Mouse (Mus musculus): Measurements from ENCODE around the gene Mcm3. TPM values are rescaled to one million over a fixed set of nuclear protein-coding genes. Genes with fewer than 3 reads are reported as not detected.
"Not testable (repeated sequence)": the region's sequence is repeated elsewhere in the genome, so short reads cannot be mapped to it uniquely, and the experiment has no call there.

Gene Mcm3
- polyA plus RNA-seq, 1 experiment: not detected

DNA sequence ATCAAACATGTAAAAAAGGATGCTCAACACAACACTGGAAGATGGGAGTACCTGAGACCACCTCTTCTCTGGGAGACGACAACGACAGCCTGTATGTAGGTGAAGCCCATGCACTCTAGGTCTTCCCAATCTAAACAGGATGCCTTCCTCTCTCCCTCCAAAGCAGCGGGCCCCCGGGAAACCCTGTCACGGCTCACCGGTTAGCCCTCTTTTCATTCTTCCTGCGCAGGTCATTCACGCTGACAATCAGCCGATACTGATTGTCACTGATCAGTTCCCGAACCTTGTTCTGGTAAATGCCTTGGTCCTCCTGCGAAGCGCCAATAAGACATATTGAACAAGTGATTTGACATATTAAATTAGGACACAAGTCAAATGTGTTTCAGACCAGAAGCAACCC, 2.5 kb downstream of the Mcm3 start:
- Histone ChIP-seq H3K4me1 (ENCODE audit: control insufficient read depth, insufficient read depth, low read length) (no peaks in the 10 kb centered on the region), H3K4me3 (ENCODE audit: insufficient read depth, low read depth, low read length) (no peak overlapping the region), H3K27ac (ENCODE audit: insufficient read depth, low read depth, low read length) (no peak overlapping the region)
- WGBS: 59% methylated on average over 12 of the region's 12 CpGs
- TF ChIP-seq CTCF (IDR thresholded peaks at IDR 0.05; ENCODE audit: insufficient read depth, low read depth, low read length) (no peak), POLR2A (IDR thresholded peaks at IDR 0.05; ENCODE audit: insufficient read depth, low read depth, low read length) (no peak)

DNA sequence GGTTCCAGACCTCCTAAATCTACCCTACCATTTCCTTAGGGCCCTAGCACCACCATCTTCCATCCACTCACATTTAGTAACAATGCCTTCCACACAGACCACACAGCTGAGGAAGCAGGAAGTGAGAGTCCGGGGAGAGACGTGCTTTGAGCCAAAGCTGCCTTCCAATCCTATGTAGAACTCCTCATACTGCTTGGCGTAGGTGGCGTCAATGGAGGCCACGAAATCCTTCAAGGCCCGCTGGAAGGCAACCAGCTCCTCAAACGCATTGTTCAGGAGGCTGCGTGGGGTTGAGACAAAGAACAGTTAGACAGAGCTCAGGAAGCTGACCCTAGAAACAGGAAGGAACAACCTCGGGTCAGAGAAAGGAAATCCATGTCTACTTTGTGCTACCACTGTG, 2.9 kb downstream of the Mcm3 start:
- no peaks in the 10 kb centered on the region for H3K4me1 ChIP-seq (ENCODE audit: control insufficient read depth, insufficient read depth, low read length)
- WGBS: 77% methylated on average over 9 of the region's 9 CpGs
- H3K27ac ChIP-seq (ENCODE audit: insufficient read depth, low read depth, low read length): no peak overlapping the region
- no peak overlapping the region for H3K4me3 ChIP-seq (ENCODE audit: insufficient read depth, low read depth, low read length)
- TF ChIP-seq POLR2A (IDR thresholded peaks at IDR 0.05; ENCODE audit: insufficient read depth, low read depth, low read length) (no peak), CTCF (IDR thresholded peaks at IDR 0.05; ENCODE audit: insufficient read depth, low read depth, low read length) (no peak)

GRCm38 (mm10) chr1:20814521-20814920, 5.6 kb downstream of the Mcm3 start:
- TF ChIP-seq CTCF (IDR thresholded peaks at IDR 0.05; ENCODE audit: insufficient read depth, low read depth, low read length) (no peak), POLR2A (IDR thresholded peaks at IDR 0.05; ENCODE audit: insufficient read depth, low read depth, low read length) (no peak)
- WGBS: 94% methylated on average over 8 of the region's 8 CpGs
- Histone ChIP-seq H3K4me3 (ENCODE audit: insufficient read depth, low read depth, low read length) (no peak overlapping the region), H3K4me1 (ENCODE audit: control insufficient read depth, insufficient read depth, low read length) (no peaks in the 10 kb centered on the region), H3K27ac (ENCODE audit: insufficient read depth, low read depth, low read length) (no peak overlapping the region)

DNA sequence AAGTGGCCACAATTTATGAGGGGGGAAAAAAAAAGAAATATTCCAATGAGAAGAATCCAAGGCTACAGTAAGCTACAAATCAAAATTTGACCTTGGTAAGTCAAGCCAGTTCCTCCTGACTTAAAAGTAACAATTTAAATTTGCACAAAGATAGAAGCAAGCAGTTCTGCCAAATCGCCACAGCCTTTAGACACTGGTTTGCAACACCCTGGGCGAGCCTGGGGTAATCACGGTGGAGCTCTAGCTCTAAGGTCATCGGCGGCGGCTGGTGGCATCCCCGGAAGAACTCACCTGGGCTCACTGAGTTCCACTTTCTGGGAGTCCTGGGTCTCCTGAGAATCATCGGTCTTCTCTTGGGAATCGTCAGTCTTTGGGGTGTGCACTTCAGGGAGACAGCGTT, 15.6 kb downstream of the Mcm3 start:
- WGBS: 97% methylated on average over 10 of the region's 10 CpGs

DNA sequence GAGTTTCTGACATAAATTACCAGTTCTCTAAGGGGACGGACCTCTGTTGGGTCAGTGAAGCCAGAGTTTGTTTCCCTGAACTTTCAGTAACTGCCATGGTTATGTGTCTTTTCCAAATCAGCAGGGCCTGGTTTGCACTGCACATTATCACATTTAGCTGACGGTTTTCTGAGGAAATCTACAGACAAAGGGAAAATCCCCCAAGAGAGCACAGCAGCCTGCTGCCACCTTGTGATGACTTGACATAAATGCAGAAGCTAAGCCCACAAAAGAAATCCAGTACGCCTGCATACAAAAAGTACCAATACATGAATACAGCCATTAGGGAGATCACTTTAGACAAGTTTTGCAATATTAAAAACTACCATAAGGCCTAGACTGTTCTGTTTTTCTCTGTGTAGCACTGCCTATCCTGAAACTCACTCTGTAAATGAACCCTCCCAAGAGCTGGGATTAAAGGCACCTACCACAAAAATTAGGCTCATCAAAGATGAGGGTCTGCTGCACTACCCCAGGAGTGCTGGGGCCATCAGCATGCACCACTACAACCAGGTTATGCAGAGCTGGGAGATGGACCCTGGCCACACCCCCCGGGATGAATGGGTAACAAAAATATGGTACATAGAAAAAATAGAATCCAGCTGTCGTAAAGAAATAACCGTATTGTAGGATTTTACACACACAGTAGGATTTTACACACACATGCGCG, 18.3 kb downstream of the Mcm3 start:
- Histone ChIP-seq H3K4me1 (ENCODE audit: control insufficient read depth, insufficient read depth, low read length) (no peaks in the 10 kb centered on the region), H3K4me3 (ENCODE audit: insufficient read depth, low read depth, low read length) (no peak overlapping the region), H3K27ac (ENCODE audit: insufficient read depth, low read depth, low read length) (no peak overlapping the region)
- TF ChIP-seq CTCF (IDR thresholded peaks at IDR 0.05; ENCODE audit: insufficient read depth, low read depth, low read length) (no peak), POLR2A (IDR thresholded peaks at IDR 0.05; ENCODE audit: insufficient read depth, low read depth, low read length) (no peak)
- WGBS: 73% methylated on average over 8 of the region's 8 CpGs

More for the DNA sequence above, 15.6 kb downstream of the Mcm3 start:
- Histone ChIP-seq H3K27ac (ENCODE audit: insufficient read depth, low read depth, low read length) (no peak overlapping the region), H3K4me3 (ENCODE audit: insufficient read depth, low read depth, low read length) (no peak overlapping the region), H3K4me1 (ENCODE audit: control insufficient read depth, insufficient read depth, low read length) (no peaks in the 10 kb centered on the region)
- no peak for TF ChIP-seq CTCF (IDR thresholded peaks at IDR 0.05; ENCODE audit: insufficient read depth, low read depth, low read length)
- no peak for TF ChIP-seq POLR2A (IDR thresholded peaks at IDR 0.05; ENCODE audit: insufficient read depth, low read depth, low read length)

- Histone ChIP-seq H3K4me1 (ENCODE audit: control insufficient read depth, insufficient read depth, low read length) (no peaks in the 10 kb centered on the region), H3K4me3 (ENCODE audit: insufficient read depth, low read depth, low read length) (no peak overlapping the region), H3K27ac (ENCODE audit: insufficient read depth, low read depth, low read length) (no peak overlapping the region)
- WGBS: 95% methylated on average over 2 of the region's 2 CpGs
- no peak for TF ChIP-seq CTCF (IDR thresholded peaks at IDR 0.05; ENCODE audit: insufficient read depth, low read depth, low read length)
- no peak for TF ChIP-seq POLR2A (IDR thresholded peaks at IDR 0.05; ENCODE audit: insufficient read depth, low read depth, low read length)
Observed at GRCm38 (mm10) chr1:20801275-20801674, 18.8 kb downstream of the Mcm3 start.

- H3K4me1 ChIP-seq (ENCODE audit: control insufficient read depth, insufficient read depth, low read length): no peaks in the 10 kb centered on the region
- no peak overlapping the region for H3K27ac ChIP-seq (ENCODE audit: insufficient read depth, low read depth, low read length)
- no peak for TF ChIP-seq CTCF (IDR thresholded peaks at IDR 0.05; ENCODE audit: insufficient read depth, low read depth, low read length)
- no peak for TF ChIP-seq POLR2A (IDR thresholded peaks at IDR 0.05; ENCODE audit: insufficient read depth, low read depth, low read length)
- 96% methylated on average over 5 of the region's 5 CpGs for WGBS
- H3K4me3 ChIP-seq (ENCODE audit: insufficient read depth, low read depth, low read length): no peak overlapping the region
Observed at GRCm38 (mm10) chr1:20795178-20795577, 24.9 kb downstream of the Mcm3 start.

DNA sequence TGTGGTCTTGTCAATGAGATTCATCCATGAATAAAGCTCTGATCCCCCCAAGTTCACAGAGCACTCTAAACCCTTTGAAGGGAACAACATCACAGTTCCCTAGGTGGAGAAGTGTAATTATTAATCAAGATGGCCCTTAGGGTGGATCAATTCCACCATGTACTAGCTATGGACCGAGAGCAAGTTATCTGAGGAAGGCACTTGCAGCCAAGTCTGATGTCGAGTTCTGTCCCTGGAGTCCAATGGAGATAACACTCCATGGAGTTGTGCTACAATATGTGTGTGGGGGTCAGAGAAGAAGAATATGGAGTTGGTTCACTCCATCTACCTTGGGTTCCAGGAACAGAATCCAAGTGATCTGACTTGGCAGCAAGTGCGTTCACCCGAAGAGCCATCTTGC, 25.4 kb downstream of the Mcm3 start:
- Histone ChIP-seq H3K4me1 (ENCODE audit: control insufficient read depth, insufficient read depth, low read length) (no peaks in the 10 kb centered on the region), H3K27ac (ENCODE audit: insufficient read depth, low read depth, low read length) (no peak overlapping the region), H3K4me3 (ENCODE audit: insufficient read depth, low read depth, low read length) (no peak overlapping the region)
- TF ChIP-seq POLR2A (IDR thresholded peaks at IDR 0.05; ENCODE audit: insufficient read depth, low read depth, low read length) (no peak), CTCF (IDR thresholded peaks at IDR 0.05; ENCODE audit: insufficient read depth, low read depth, low read length) (no peak)
- 96% methylated on average over 4 of the region's 4 CpGs for whole genome bisulfite sequencing

DNA sequence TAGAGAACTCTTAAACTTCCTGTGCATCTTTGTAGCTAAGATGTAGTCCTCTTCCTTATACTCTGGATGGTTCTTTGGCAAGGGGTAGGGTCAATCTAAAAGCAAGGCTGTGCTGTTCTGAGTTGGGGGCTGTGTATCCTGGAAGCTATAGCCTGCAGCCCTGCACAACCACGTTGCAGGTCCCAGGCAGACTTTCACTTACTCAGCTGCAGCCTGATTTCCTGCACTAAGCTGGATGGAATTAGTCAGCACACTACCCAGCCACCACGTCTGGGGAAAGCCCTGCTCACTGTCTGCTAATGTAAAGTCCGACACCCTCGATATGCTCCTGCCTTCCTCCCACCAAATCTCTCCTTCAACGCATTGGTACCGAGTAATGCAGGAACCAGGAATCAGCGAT, 28.7 kb downstream of the Mcm3 start:
- no peak for TF ChIP-seq CTCF (IDR thresholded peaks at IDR 0.05; ENCODE audit: insufficient read depth, low read depth, low read length)
- TF ChIP-seq POLR2A (IDR thresholded peaks at IDR 0.05; ENCODE audit: insufficient read depth, low read depth, low read length): no peak
- H3K27ac ChIP-seq (ENCODE audit: insufficient read depth, low read depth, low read length): no peak overlapping the region
- WGBS: 65% methylated on average over 7 of the region's 7 CpGs
- peaks cover 3% of the 10 kb centered on the region for H3K4me1 ChIP-seq (ENCODE audit: control insufficient read depth, insufficient read depth, low read length)
- H3K4me3 ChIP-seq (ENCODE audit: insufficient read depth, low read depth, low read length): no peak overlapping the region

- not testable (repeated sequence) for H3K4me3 ChIP-seq (ENCODE audit: insufficient read depth, low read depth, low read length); H3K27ac ChIP-seq (ENCODE audit: insufficient read depth, low read depth, low read length)
- WGBS: 88% methylated on average over 1 of the region's 1 CpGs
Observed at GRCm38 (mm10) chr1:20790517-20790916, 29.6 kb downstream of the Mcm3 start, which contains the start of gene Il17f. Gene Il17f (minus strand): TSS chr1:20790617.

More at GRCm38 (mm10) chr1:20790517-20790916, 29.6 kb downstream of the Mcm3 start, which contains the start of gene Il17f:
- not testable (repeated sequence) for H3K4me1 ChIP-seq (ENCODE audit: control insufficient read depth, insufficient read depth, low read length)
